Mouse (Mus musculus): ENCODE data around the gene Lrrc57. TPM values are rescaled to one million over a fixed set of nuclear protein-coding genes. Genes with fewer than 3 reads are reported as not detected.

Lrrc57 gene
- total and polyA plus RNA-seq, 2 experiments from 2014 or later = 26.1 to 38.5 TPM

DNA sequence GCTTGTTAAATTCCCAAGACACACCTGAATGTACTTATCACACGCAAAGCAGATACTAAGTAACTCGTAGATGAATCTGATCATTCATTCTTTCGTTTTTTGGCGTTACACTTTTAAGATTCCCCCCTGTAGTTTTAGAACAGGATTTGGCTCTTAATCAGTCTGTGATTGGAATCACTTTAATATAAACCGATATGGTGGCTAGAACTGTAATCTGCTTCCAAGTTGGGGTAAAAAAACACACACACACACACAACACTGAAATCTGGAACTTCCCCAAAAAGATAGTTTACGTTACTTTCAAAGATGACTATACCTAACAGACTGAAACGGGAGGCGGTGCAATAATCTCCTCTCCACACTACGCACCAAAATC is 46.5 kb downstream of the Lrrc57 start:
- no peak for ATAC-seq
- Histone ChIP-seq H3K4me1 (ENCODE audit: insufficient read depth) (peaks cover 7% of the 10 kb centered on the region; the same call in 1 of the 2 replicates), H3K9ac (peak overlapping the region; percentile 97), H3K4me2 (ENCODE audit: low read depth) (peak overlapping the region; percentile 73), H3K4me3 (ENCODE audit: low read depth, low read length) (peak overlapping the region; percentile 95), H3K27me3 (ENCODE audit: insufficient read depth, low read length) (no peaks in the 10 kb centered on the region), H3K36me3 (ENCODE audit: insufficient read depth) (no peaks in the 10 kb centered on the region), H3K27ac (ENCODE audit: low read depth, low read length) (no peak overlapping the region), H3K9me3 (ENCODE audit: low read length) (no peaks in the 10 kb centered on the region)
- no peak for DNase-seq
- TF ChIP-seq CTCF (IDR thresholded peaks at IDR 0.05; ENCODE audit: low read depth) = no peak
- 24% methylated on average over 9 of the region's 9 CpGs for WGBS

DNA sequence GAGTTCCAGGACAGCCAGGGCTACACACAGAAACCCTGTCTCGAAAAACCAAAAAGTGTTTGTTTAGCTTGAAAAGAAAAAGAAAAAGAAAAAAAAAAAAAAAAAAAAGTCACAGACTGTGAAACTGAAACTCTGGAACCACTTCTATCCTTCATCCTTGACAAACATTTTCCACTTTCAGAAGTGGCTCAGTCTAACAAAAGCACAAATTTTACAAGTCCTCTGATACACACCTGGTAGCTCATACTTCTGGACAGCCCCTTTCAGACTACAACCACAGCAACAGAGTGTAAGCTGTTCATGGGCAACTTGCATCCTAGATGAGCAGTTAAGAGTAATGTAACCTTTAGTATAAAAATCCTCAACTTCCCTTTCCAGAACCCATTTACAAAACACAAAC is 47.8 kb downstream of the Lrrc57 start:
- Histone ChIP-seq H3K27me3 (ENCODE audit: insufficient read depth, low read length) (no peaks in the 10 kb centered on the region), H3K9ac (no peak overlapping the region), H3K27ac (ENCODE audit: low read depth, low read length) (no peak overlapping the region), H3K9me3 (ENCODE audit: low read length) (no peaks in the 10 kb centered on the region), H3K4me3 (ENCODE audit: low read depth, low read length) (no peak overlapping the region), H3K4me1 (ENCODE audit: insufficient read depth) (peaks cover 7% of the 10 kb centered on the region; the same call in 1 of the 2 replicates), H3K4me2 (ENCODE audit: low read depth) (no peak overlapping the region), H3K36me3 (ENCODE audit: insufficient read depth) (no peaks in the 10 kb centered on the region)
- DNase-seq = no peak
- no peak for TF ChIP-seq CTCF (IDR thresholded peaks at IDR 0.05; ENCODE audit: low read depth)
- WGBS = 100% methylated on average over 1 of the region's 1 CpGs
- no peak for ATAC-seq

DNA sequence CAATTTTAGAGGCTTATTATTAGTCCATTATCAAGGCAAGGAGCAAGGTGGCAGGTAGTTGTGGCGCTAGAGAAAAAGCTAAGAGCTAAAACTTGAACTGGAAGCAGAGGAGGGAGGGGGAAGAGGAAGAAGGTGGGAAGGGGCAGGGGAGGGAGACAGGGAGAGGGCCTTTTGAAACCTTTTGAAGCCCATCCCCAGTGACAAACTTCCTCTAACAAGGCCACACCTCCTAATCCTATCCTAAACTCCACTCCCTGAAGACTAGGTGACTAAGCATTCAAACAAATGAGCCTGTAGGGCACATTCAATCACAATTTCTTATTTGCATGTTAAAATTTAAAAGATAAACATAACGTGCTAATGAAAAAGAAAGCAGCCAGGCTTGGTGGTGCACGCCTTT is 50.5 kb downstream of the Lrrc57 start:
- no peak for TF ChIP-seq CTCF (IDR thresholded peaks at IDR 0.05; ENCODE audit: low read depth)

DNA sequence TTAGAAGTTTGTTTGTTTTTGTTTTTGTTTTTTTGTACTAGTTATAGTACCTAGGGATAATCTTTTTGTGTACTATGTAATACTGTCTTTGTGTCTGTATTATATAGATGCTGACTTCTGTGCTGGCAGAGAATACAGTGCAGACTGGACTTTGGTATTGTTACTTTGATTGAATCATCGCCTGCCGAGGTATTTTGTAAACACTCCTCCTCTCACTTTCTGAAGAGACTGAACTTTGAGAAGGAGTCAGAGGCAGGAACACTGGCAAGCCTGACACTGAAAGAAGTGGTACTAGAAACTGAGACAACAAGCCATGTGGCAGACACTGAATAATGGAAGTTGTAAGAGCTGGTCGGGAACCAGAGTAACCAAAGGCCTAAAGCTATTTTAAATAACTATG is 52.5 kb downstream of the Lrrc57 start:
- Histone ChIP-seq H3K9ac (no peak overlapping the region), H3K9me3 (ENCODE audit: low read length) (no peaks in the 10 kb centered on the region), H3K27ac (ENCODE audit: low read depth, low read length) (no peak overlapping the region), H3K4me1 (ENCODE audit: insufficient read depth) (no peaks in the 10 kb centered on the region), H3K4me2 (ENCODE audit: low read depth) (no peak overlapping the region), H3K36me3 (ENCODE audit: insufficient read depth) (peaks cover 20% of the 10 kb centered on the region), H3K27me3 (ENCODE audit: insufficient read depth, low read length) (no peaks in the 10 kb centered on the region), H3K4me3 (ENCODE audit: low read depth, low read length) (no peak overlapping the region)
- 75% methylated on average over 3 of the region's 3 CpGs for WGBS
- DNase-seq (no peak), ATAC-seq (no peak)
- no peak for TF ChIP-seq CTCF (IDR thresholded peaks at IDR 0.05; ENCODE audit: low read depth)

More for the DNA sequence above, 50.5 kb downstream of the Lrrc57 start:
- DNase-seq (no peak), ATAC-seq (no peak)
- Histone ChIP-seq H3K9ac (no peak overlapping the region), H3K4me3 (ENCODE audit: low read depth, low read length) (no peak overlapping the region), H3K36me3 (ENCODE audit: insufficient read depth) (peaks cover 11% of the 10 kb centered on the region; the same call in 1 of the 2 replicates), H3K4me1 (ENCODE audit: insufficient read depth) (peaks cover 7% of the 10 kb centered on the region; the same call in 1 of the 2 replicates), H3K27me3 (ENCODE audit: insufficient read depth, low read length) (no peaks in the 10 kb centered on the region), H3K9me3 (ENCODE audit: low read length) (no peaks in the 10 kb centered on the region), H3K4me2 (ENCODE audit: low read depth) (no peak overlapping the region), H3K27ac (ENCODE audit: low read depth, low read length) (no peak overlapping the region)
- WGBS = 97% methylated on average over 3 of the region's 3 CpGs

Other genes with a start within 250 kb of the Lrrc57 start
- gene Ganc, start 205.6 kb downstream of the Lrrc57 start, total RNA-seq (2014; rRNA removed) = 5.8 and 7.7 TPM in 2 replicates
- gene Ganc, start 205.6 kb downstream of the Lrrc57 start, polyA plus RNA-seq (2015; fragmentation: Nextera tagmentation; extraction: Ambion mirVana) = 5.2 and 6.9 TPM in 2 replicates
- 35.5 and 44.5 TPM in 2 replicates for gene Tmem87a, start 205.4 kb downstream of the Lrrc57 start, total RNA-seq (2014; rRNA removed)
- 5.4 and 6.5 TPM in 2 replicates for gene Tmem87a, start 205.4 kb downstream of the Lrrc57 start, polyA plus RNA-seq (2015; fragmentation: Nextera tagmentation; extraction: Ambion mirVana)
- gene Capn3, start 153.5 kb downstream of the Lrrc57 start, total RNA-seq (2014; rRNA removed) = 0.62 and 1.8 TPM in 2 replicates
- 0.82 and 1.7 TPM in 2 replicates for gene Capn3, start 153.5 kb downstream of the Lrrc57 start, polyA plus RNA-seq (2015; fragmentation: Nextera tagmentation; extraction: Ambion mirVana)
- 59.6 and 70.5 TPM in 2 replicates for gene Zfp106, start 45.7 kb downstream of the Lrrc57 start, total RNA-seq (2014; rRNA removed)
- 26.7 and 40.4 TPM in 2 replicates for gene Zfp106, start 45.7 kb downstream of the Lrrc57 start, polyA plus RNA-seq (2015; fragmentation: Nextera tagmentation; extraction: Ambion mirVana)
- 16.5 and 23.1 TPM in 2 replicates for gene Snap23, start 41.8 kb downstream of the Lrrc57 start, total RNA-seq (2014; rRNA removed)
- 7.1 and 8.9 TPM in 2 replicates for gene Snap23, start 41.8 kb downstream of the Lrrc57 start, polyA plus RNA-seq (2015; fragmentation: Nextera tagmentation; extraction: Ambion mirVana)
- 30.6 and 33.8 TPM in 2 replicates for gene Haus2, start 137 bp downstream of the Lrrc57 start, total RNA-seq (2014; rRNA removed)
- 20.5 and 36.8 TPM in 2 replicates for gene Haus2, start 137 bp downstream of the Lrrc57 start, polyA plus RNA-seq (2015; fragmentation: Nextera tagmentation; extraction: Ambion mirVana)
- gene Stard9, start 19.6 kb upstream of the Lrrc57 start, total RNA-seq (2014; rRNA removed) = 8.5 and 11.8 TPM in 2 replicates
- 0.92 and 1.8 TPM in 2 replicates for gene Stard9, start 19.6 kb upstream of the Lrrc57 start, polyA plus RNA-seq (2015; fragmentation: Nextera tagmentation; extraction: Ambion mirVana)
- gene Cdan1, start 240.6 kb upstream of the Lrrc57 start, total RNA-seq (2014; rRNA removed) = 26.7 and 29.8 TPM in 2 replicates
- gene Cdan1, start 240.6 kb upstream of the Lrrc57 start, polyA plus RNA-seq (2015; fragmentation: Nextera tagmentation; extraction: Ambion mirVana) = 2.9 and 4.3 TPM in 2 replicates
- 48.3 and 59.1 TPM in 2 replicates for gene Ttbk2, start 241.1 kb upstream of the Lrrc57 start, total RNA-seq (2014; rRNA removed)
- 4.4 and 7.4 TPM in 2 replicates for gene Ttbk2, start 241.1 kb upstream of the Lrrc57 start, polyA plus RNA-seq (2015; fragmentation: Nextera tagmentation; extraction: Ambion mirVana)

Measured in forebrain, postnatal 0 days (tissue).